Mouse (Mus musculus): Measurements from ENCODE around the gene Zfp459. TPM values are rescaled to one million over a fixed set of nuclear protein-coding genes. Genes with fewer than 3 reads are reported as not detected.
"Not testable (repeated sequence)": the region's sequence is repeated elsewhere in the genome, so short reads cannot be mapped to it uniquely, and the experiment has no call there.

Zfp459 gene
- polyA plus RNA-seq, 1 experiment from 2014 or later: 1.1 TPM

DNA sequence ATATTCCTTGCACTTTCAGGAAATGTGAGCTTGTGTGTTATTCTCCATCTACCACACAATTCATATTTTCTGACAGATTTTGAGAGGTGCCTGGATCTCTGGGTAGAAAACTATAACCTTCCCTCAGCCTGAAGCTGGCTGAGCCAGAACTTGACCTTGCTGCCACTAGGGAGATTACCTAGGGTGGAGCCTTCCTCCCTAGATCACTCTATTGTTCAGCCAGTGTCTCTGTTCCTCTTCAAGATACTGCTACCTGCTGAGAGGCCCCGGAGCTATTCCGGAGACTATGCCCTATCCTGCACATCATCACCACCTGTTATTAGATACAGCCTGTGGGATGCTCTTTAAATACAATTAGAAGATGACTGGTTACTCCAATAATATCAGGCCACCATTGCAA, 1.3 kb upstream of the Zfp459 start:
- not testable (repeated sequence) for ATAC-seq (replicated peaks; ENCODE audit: insufficient number of reproducible peaks, low FRiP score, low TSS enrichment, low read depth); H3K4me1 ChIP-seq (ENCODE audit: control insufficient read depth, insufficient read depth, low read length); H3K9me3 ChIP-seq (replicated peaks; ENCODE audit: control insufficient read depth, low read length); H3K4me2 ChIP-seq (ENCODE audit: low read depth, low read length); H3K4me3 ChIP-seq (ENCODE audit: low read depth, low read length); H3K27me3 ChIP-seq (ENCODE audit: control insufficient read depth, insufficient read depth, low read length); H3K9ac ChIP-seq (replicated peaks; ENCODE audit: low read length); H3K27ac ChIP-seq (replicated peaks; ENCODE audit: low read depth, low read length); H3K36me3 ChIP-seq (replicated peaks; ENCODE audit: control insufficient read depth, insufficient read depth, low read depth, low read length); DNase-seq (ENCODE audit: low spot score)
- WGBS: 73% methylated on average over 2 of the region's 2 CpGs

DNA sequence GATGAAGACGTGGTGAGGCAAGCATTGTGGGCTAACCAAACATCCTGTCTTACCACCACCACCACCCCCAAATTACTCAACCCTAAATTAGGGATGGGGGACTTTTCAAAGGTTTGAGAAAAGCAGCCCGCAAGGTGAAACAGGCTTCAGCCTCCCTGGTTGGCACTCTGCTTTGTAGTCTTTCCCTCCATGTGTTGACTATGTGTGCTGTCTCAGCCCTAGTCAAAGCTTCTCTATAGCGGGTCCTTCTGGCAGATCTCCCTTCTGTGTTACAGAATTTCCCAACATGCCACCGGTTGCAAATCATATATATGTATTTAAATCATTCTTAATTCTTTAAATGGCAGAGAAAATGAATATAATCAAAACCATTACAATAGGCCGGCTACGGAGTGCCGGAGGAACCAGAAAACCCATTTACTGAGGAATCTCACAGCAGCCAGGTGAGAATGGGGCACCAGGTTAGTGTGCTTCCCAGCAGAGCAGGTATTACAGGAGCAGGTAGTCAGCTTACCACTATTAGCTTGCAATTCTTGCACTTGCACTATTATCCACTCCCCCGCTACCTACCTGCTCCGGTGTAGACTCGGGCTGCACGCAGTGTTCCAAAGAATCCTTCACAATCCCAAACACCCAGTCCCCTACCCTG, 536 bp downstream of the Zfp459 start:
- Histone ChIP-seq H3K4me1 (ENCODE audit: control insufficient read depth, insufficient read depth, low read length) (no peaks in the 10 kb centered on the region), H3K9me3 (replicated peaks; ENCODE audit: control insufficient read depth, low read length) (no peaks in the 10 kb centered on the region), H3K36me3 (replicated peaks; ENCODE audit: control insufficient read depth, insufficient read depth, low read depth, low read length) (no peaks in the 10 kb centered on the region), H3K4me2 (ENCODE audit: low read depth, low read length) (peak overlapping the region; percentile 70), H3K9ac (replicated peaks; ENCODE audit: low read length) (peak overlapping the region; percentile 48), H3K27ac (replicated peaks; ENCODE audit: low read depth, low read length) (no peak overlapping the region), H3K27me3 (ENCODE audit: control insufficient read depth, insufficient read depth, low read length) (no peaks in the 10 kb centered on the region), H3K4me3 (ENCODE audit: low read depth, low read length) (peak overlapping the region; percentile 54)
- no peak for ATAC-seq (replicated peaks; ENCODE audit: insufficient number of reproducible peaks, low FRiP score, low TSS enrichment, low read depth)
- 32% methylated on average over 11 of the region's 11 CpGs for WGBS
- no peak for DNase-seq (ENCODE audit: low spot score)

DNA sequence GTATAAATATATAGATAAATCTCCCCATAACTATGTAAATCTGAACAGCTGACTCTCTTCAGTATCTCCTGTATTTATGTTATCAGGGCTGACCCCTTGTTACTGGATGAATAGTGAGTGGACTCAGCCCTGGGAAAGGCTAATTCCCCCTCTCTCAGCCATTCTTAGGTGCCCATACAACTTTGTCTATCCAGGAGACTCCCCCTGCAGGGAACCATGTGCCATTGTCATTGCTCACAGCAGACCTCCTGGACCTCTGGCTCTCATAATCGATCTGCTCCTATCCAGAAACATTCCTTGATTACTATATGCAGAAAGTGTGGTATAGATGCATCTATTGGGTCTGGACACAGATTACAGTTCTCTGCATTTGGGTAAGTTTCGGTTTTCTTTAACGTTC, 4.4 kb downstream of the Zfp459 start:
- WGBS: 88% methylated on average over 3 of the region's 3 CpGs
- Histone ChIP-seq H3K27ac (replicated peaks; ENCODE audit: low read depth, low read length) (no peak overlapping the region), H3K9ac (replicated peaks; ENCODE audit: low read length) (no peak overlapping the region), H3K4me2 (ENCODE audit: low read depth, low read length) (no peak overlapping the region), H3K4me3 (ENCODE audit: low read depth, low read length) (no peak overlapping the region), H3K27me3 (ENCODE audit: control insufficient read depth, insufficient read depth, low read length) (no peaks in the 10 kb centered on the region), H3K4me1 (ENCODE audit: control insufficient read depth, insufficient read depth, low read length) (no peaks in the 10 kb centered on the region), H3K9me3 (replicated peaks; ENCODE audit: control insufficient read depth, low read length) (no peaks in the 10 kb centered on the region), H3K36me3 (replicated peaks; ENCODE audit: control insufficient read depth, insufficient read depth, low read depth, low read length) (no peaks in the 10 kb centered on the region)
- ATAC-seq (replicated peaks; ENCODE audit: insufficient number of reproducible peaks, low FRiP score, low TSS enrichment, low read depth): no peak
- no peak for DNase-seq (ENCODE audit: low spot score)

DNA sequence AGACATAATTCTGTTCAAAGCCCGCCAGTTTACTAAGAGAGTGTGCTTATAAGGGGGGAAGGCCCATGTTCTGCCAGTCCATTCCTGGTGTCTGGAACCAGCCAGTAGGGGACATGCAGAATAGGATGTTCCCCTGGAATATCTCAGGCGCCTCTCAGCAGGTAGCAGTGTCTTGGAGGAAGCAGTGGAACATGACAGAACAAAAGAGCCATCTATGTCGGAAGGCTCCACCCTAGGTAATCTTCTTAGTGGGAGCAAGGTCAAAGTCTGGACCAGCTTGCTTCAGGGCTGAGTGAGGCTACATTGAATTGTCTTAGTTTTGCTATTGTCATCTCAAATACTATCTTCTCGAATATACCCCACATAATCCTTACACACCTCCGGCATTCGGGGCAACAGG, 5.5 kb downstream of the Zfp459 start:
- Histone ChIP-seq H3K27me3 (ENCODE audit: control insufficient read depth, insufficient read depth, low read length) (no peaks in the 10 kb centered on the region), H3K4me3 (ENCODE audit: low read depth, low read length) (no peak overlapping the region), H3K4me2 (ENCODE audit: low read depth, low read length) (no peak overlapping the region), H3K9me3 (replicated peaks; ENCODE audit: control insufficient read depth, low read length) (no peaks in the 10 kb centered on the region), H3K27ac (replicated peaks; ENCODE audit: low read depth, low read length) (no peak overlapping the region), H3K4me1 (ENCODE audit: control insufficient read depth, insufficient read depth, low read length) (no peaks in the 10 kb centered on the region), H3K36me3 (replicated peaks; ENCODE audit: control insufficient read depth, insufficient read depth, low read depth, low read length) (no peaks in the 10 kb centered on the region), H3K9ac (replicated peaks; ENCODE audit: low read length) (no peak overlapping the region)
- DNase-seq (ENCODE audit: low spot score) (no peak), ATAC-seq (replicated peaks; ENCODE audit: insufficient number of reproducible peaks, low FRiP score, low TSS enrichment, low read depth) (no peak)
- WGBS: 90% methylated on average over 6 of the region's 6 CpGs

DNA sequence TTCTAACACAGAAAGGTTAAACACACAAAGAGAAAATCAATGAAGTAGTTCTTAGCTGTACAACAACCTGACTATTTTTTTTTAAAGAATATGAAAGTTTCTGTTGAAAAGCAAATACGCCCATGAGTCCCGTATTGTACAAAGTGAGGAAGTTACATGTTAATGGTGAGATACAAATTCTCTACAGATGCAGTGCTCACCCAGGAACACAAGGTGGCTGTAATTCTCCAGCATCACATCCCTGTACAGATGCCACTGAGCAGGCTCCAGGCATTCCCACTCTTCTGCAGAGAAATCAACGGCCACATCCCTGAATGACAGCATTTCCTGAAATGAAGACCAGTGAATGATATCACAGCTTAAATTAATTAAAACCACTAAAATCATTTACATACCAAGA, 7.6 kb downstream of the Zfp459 start:
- H3K27me3 ChIP-seq (ENCODE audit: control insufficient read depth, insufficient read depth, low read length); H3K9ac ChIP-seq (replicated peaks; ENCODE audit: low read length); H3K9me3 ChIP-seq (replicated peaks; ENCODE audit: control insufficient read depth, low read length); ATAC-seq (replicated peaks; ENCODE audit: insufficient number of reproducible peaks, low FRiP score, low TSS enrichment, low read depth); H3K36me3 ChIP-seq (replicated peaks; ENCODE audit: control insufficient read depth, insufficient read depth, low read depth, low read length); H3K4me3 ChIP-seq (ENCODE audit: low read depth, low read length); H3K27ac ChIP-seq (replicated peaks; ENCODE audit: low read depth, low read length); DNase-seq (ENCODE audit: low spot score); H3K4me2 ChIP-seq (ENCODE audit: low read depth, low read length); H3K4me1 ChIP-seq (ENCODE audit: control insufficient read depth, insufficient read depth, low read length): not testable (repeated sequence)
- 79% methylated on average over 3 of the region's 3 CpGs for WGBS

DNA sequence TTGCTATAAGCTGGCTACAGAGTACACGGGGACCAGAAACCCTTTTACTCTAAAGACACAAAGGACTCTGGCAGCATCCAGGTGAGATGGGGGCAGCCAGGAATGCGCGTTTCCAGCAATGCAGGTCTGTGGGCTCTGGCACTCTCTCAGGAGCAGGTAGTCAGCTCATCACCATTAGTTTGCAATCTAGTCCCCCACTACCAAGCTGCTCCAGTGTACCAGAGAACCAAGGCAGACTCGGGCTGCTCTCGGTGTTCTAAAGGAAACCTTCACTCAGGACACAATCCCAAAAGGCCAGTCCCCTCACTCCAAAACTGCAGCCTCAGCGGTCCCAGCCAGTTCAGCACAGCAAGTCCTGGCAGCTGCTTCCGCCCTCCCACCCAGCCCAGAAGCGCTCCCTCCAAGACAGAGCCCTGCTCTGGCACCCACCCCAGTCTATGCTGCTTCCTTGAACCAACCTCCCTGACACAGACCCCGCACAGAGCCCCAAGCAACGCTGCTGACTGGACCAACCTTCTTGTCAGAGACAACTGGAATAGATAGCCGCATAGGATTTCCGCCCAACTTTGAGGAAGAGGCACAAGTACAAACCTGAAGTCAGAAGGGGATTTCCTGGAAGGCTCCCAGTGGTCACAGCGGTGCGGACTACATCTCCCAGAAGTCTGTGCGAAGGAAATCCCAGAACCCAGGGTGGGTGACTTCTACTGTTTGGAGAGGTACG, 21.9 kb downstream of the Zfp459 start, which contains the start of gene Zfp429:
Gene Zfp429 (minus strand): TSS at position 637 of the 721 bp plus-strand sequence.
- ATAC-seq (replicated peaks; ENCODE audit: insufficient number of reproducible peaks, low FRiP score, low TSS enrichment, low read depth): peak; percentile 93
- WGBS: 2% methylated on average over 14 of the region's 16 CpGs
- not testable (repeated sequence) for H3K4me1 ChIP-seq (ENCODE audit: control insufficient read depth, insufficient read depth, low read length); H3K27ac ChIP-seq (replicated peaks; ENCODE audit: low read depth, low read length); H3K27me3 ChIP-seq (ENCODE audit: control insufficient read depth, insufficient read depth, low read length); H3K9me3 ChIP-seq (replicated peaks; ENCODE audit: control insufficient read depth, low read length); H3K36me3 ChIP-seq (replicated peaks; ENCODE audit: control insufficient read depth, insufficient read depth, low read depth, low read length)
- Histone ChIP-seq H3K4me3 (ENCODE audit: low read depth, low read length) (peak within 1 kb of the TSS; percentile 52), H3K4me2 (ENCODE audit: low read depth, low read length) (peak within 1 kb of the TSS; percentile 58), H3K9ac (replicated peaks; ENCODE audit: low read length) (peak within 1 kb of the TSS; percentile 48)
- peak; percentile 81 for DNase-seq (ENCODE audit: low spot score)

DNA sequence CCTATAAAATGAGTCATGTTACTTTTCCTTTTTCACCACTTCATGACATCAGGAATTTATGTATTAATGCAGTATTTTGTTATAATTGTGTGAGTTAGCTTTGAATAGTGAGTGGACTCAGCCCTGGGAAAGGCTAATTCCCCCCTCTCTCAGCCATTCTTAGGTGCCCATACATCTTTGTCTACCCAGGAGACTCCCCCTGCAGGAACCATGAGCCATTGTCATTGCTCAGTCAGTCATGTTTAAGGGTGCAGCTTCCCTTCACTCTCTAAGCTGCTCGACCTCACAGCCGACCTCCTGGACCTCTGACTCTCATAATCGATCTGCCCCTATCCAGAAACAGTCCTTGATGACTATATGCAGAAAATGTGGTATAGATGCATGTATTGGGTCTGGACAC, 45.0 kb downstream of the Zfp459 start:
- not testable (repeated sequence) for H3K36me3 ChIP-seq (replicated peaks; ENCODE audit: control insufficient read depth, insufficient read depth, low read depth, low read length); DNase-seq (ENCODE audit: low spot score); H3K4me3 ChIP-seq (ENCODE audit: low read depth, low read length); H3K27me3 ChIP-seq (ENCODE audit: control insufficient read depth, insufficient read depth, low read length); H3K4me2 ChIP-seq (ENCODE audit: low read depth, low read length); H3K27ac ChIP-seq (replicated peaks; ENCODE audit: low read depth, low read length); H3K4me1 ChIP-seq (ENCODE audit: control insufficient read depth, insufficient read depth, low read length); H3K9ac ChIP-seq (replicated peaks; ENCODE audit: low read length); ATAC-seq (replicated peaks; ENCODE audit: insufficient number of reproducible peaks, low FRiP score, low TSS enrichment, low read depth); H3K9me3 ChIP-seq (replicated peaks; ENCODE audit: control insufficient read depth, low read length)
- 81% methylated on average over 3 of the region's 3 CpGs for WGBS
